Mouse (Mus musculus) bone marrow macrophage, adult 2 months (primary cell): Measurements from ENCODE around the gene Pou3f1.

Source experiments
- CTCF ChIP-seq: IDR thresholded peaks from 2 replicates; pipeline ENCODE4 v1.5.1; 2012; ENCODE audit warnings: low read depth, mild to moderate bottlenecking, low read length, moderate library complexity
- POLR2A ChIP-seq: IDR thresholded peaks from 2 replicates; pipeline ENCODE4 v1.6.1; 2012; ENCODE audit warnings: mild to moderate bottlenecking, low read depth, low read length, borderline replicate concordance

DNA sequence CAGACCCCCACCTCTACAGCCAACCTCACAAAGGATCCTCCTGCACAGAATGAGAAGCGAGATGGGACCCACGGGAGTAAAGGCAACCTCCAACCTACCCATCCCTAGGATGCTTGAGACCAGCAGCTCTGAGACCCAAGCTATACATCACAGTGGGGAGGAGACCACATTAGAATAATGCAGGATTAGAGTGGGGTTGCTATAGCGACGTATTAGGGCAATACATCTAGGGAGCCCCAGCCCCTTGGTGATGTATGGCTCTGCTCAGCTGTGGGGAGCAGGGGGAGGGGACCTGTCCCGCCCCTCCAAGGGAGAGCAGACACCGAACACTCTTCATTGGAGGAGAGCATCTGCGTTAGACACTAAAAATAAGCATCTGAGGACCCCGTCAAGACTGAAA lies 11.5 kb downstream of the Pou3f1 start:
- TF ChIP-seq CTCF (no peak), POLR2A (no peak)
